Mouse (Mus musculus): ENCODE measurements around the gene Rab10. TPM values are rescaled to one million over a fixed set of nuclear protein-coding genes. Genes with fewer than 3 reads are reported as not detected.

Gene Rab10
- polyA plus RNA-seq, 1 experiment: 40.7 TPM

DNA sequence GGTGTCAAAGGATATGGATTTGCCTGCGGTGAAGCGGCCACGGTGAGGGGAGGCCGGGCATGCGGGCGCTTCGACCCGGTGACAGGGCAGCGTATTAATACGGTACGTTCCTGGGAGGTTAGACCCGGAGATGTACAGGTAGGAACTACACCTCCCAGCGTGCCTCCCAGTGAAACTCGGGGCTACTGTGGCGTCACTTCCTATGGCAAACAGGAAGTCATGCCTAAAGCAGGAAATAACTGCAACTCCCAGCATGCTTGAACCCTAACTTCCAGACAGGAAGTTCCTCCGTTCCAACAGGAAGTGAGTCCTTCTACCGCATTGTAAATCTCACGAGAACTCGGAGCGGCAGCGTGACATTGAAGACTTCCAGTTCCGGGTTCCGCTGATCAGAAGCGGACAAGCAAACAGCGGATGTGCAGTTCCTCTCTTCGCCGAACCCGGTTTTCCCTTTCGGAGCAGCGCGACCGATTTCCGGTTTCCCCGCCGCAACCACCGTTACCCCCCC lies 74.6 kb downstream of the Rab10 start:
- H3K4me1 ChIP-seq (ENCODE audit: control insufficient read depth, insufficient read depth, low read length): peaks cover 3% of the 10 kb centered on the region; the same call in 1 of the 2 replicates
- peak; percentile 82 for DNase-seq
- TF ChIP-seq CTCF (IDR thresholded peaks at IDR 0.05; ENCODE audit: insufficient read depth, low read length) (no peak), POLR2A (IDR thresholded peaks at IDR 0.05; ENCODE audit: borderline replicate concordance, extremely low read depth, low read depth, low read length) (peak; percentile 95)
- WGBS: 13% methylated on average over 36 of the region's 36 CpGs
- peak overlapping the region; percentile 93 for H3K4me3 ChIP-seq (replicated peaks; ENCODE audit: extremely low read depth, low read depth, low read length)

GRCm38 (mm10) chr12:3234061-3234460 lies 75.7 kb downstream of the Rab10 start:
- 90% methylated on average over 1 of the region's 1 CpGs for WGBS
- DNase-seq: no peak
- TF ChIP-seq CTCF (IDR thresholded peaks at IDR 0.05; ENCODE audit: insufficient read depth, low read length): no peak
- TF ChIP-seq POLR2A (IDR thresholded peaks at IDR 0.05; ENCODE audit: borderline replicate concordance, extremely low read depth, low read depth, low read length): no peak
- Histone ChIP-seq H3K4me3 (replicated peaks; ENCODE audit: extremely low read depth, low read depth, low read length) (no peak overlapping the region), H3K4me1 (ENCODE audit: control insufficient read depth, insufficient read depth, low read length) (peaks cover 3% of the 10 kb centered on the region; the same call in 1 of the 2 replicates)

GRCm38 (mm10) chr12:3223352-3223751 lies 86.4 kb downstream of the Rab10 start:
- DNase-seq: no peak
- no peaks in the 10 kb centered on the region for H3K4me1 ChIP-seq (ENCODE audit: control insufficient read depth, insufficient read depth, low read length)
- TF ChIP-seq CTCF (IDR thresholded peaks at IDR 0.05; ENCODE audit: insufficient read depth, low read length) (no peak), POLR2A (IDR thresholded peaks at IDR 0.05; ENCODE audit: borderline replicate concordance, extremely low read depth, low read depth, low read length) (no peak)
- 63% methylated on average over 2 of the region's 2 CpGs for WGBS
- no peak overlapping the region for H3K4me3 ChIP-seq (replicated peaks; ENCODE audit: extremely low read depth, low read depth, low read length)

DNA sequence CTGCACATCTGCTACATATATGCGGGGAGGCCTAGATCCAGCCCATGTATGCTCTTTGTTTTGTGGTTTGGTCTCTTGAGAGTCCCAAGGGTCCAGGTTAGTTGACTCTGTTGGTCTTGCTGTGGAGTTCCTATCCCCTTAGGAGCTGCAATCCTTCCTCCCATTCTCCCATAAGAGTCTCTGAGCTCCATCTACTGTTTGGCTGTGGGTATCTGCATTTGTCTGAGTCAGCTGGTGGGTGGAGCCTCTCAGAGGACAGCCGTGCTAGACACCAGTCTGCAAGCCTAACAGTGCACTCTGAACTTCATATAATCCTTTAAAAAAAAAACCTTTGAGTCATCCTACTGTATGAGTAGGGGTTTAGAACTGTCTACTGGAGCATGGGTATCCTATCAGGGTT lies 99.6 kb downstream of the Rab10 start:
- TF ChIP-seq CTCF (IDR thresholded peaks at IDR 0.05; ENCODE audit: insufficient read depth, low read length) (no peak), POLR2A (IDR thresholded peaks at IDR 0.05; ENCODE audit: borderline replicate concordance, extremely low read depth, low read depth, low read length) (no peak)
- H3K4me1 ChIP-seq (ENCODE audit: control insufficient read depth, insufficient read depth, low read length): no peaks in the 10 kb centered on the region
- DNase-seq: no peak
- WGBS: 39% methylated on average over 2 of the region's 2 CpGs
- H3K4me3 ChIP-seq (replicated peaks; ENCODE audit: extremely low read depth, low read depth, low read length): no peak overlapping the region

DNA sequence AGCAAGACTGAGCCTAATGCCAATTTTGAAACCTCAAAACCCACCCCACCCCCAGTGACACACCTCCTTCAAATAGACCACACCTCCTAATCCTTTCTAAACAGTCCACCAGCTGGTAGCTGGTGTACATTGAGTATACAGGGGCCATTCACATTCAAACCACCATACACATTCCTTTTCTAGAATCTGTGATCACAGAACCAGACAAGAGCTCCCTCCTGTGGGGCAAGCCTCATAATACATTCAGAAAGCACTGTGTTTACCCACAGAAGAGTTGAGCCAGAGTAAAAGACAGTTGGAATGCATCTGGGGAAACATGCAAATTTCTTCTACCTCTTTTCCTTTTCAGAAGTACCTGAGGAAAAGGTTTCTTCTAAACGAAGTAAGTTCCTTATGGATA lies 100.6 kb downstream of the Rab10 start:
- H3K4me3 ChIP-seq (replicated peaks; ENCODE audit: extremely low read depth, low read depth, low read length): no peak overlapping the region
- no peaks in the 10 kb centered on the region for H3K4me1 ChIP-seq (ENCODE audit: control insufficient read depth, insufficient read depth, low read length)
- whole genome bisulfite sequencing: 63% methylated on average over 1 of the region's 1 CpGs
- DNase-seq: no peak
- no peak for TF ChIP-seq CTCF (IDR thresholded peaks at IDR 0.05; ENCODE audit: insufficient read depth, low read length)
- no peak for TF ChIP-seq POLR2A (IDR thresholded peaks at IDR 0.05; ENCODE audit: borderline replicate concordance, extremely low read depth, low read depth, low read length)

Other genes starting within 250 kb of the Rab10 start
- 6.6 and 12.2 TPM in 2 replicates for gene Kif3c, start 55.2 kb upstream of the Rab10 start, polyA plus RNA-seq (2012; rRNA removed)
- gene Asxl2, start 116.9 kb upstream of the Rab10 start, polyA plus RNA-seq (2012; rRNA removed): 6.4 and 6.5 TPM in 2 replicates